Mouse (Mus musculus): Measurements from ENCODE around the gene Desi2. TPM values are rescaled to one million over a fixed set of nuclear protein-coding genes. Genes with fewer than 3 reads are reported as not detected.
"Not testable (repeated sequence)": the region's sequence is repeated elsewhere in the genome, so short reads cannot be mapped to it uniquely, and the experiment has no call there.

Desi2 gene
- polyA plus RNA-seq, 1 experiment from 2014 or later, result 23.9 TPM

DNA sequence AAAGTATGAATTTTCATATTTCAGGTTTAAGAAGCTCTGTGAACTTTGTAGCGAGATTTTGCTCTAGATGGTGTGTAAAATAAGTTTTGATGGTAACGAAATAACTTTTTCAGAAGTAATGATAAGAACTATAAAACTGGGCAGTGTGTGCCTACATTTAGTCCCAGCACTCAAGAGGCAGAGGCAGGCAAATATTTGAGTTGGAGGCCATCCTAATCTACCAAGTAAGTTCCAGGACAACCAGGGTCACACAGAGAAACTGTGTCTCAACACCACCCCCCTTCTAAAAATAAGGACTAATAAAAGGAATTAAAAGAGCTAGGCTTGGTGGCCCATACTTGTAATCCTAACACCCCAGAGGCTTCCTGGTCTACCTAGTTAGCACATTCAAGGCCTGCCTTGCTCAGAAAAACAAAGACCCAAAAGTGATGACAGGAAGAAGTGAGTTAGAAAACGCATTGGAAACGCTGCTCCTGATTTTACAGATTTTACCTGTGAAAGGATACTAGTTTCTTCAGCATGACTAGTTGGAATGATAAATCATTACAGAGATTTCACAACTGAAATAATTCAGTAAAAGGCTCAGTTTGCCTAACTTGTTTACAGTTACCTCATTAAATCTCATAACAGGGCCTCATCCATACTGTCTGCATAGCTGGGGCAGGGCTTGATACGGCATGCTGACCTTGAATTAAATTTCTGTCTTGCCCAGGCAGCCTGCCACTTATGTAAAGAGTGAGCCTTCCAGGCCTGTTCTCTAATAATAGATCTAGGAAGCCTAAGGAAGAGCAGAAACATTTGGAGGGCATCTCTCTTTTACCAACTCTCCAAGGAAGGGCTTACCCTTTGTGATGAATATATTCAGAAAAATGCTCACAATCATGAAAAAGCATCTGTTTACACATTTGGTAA lies 32.2 kb downstream of the Desi2 start:
- H3K27me3 ChIP-seq, result no peaks in the 10 kb centered on the region
- H3K9ac ChIP-seq, result no peak overlapping the region
- H3K4me1 ChIP-seq, result no peaks in the 10 kb centered on the region
- peaks cover 2% of the 10 kb centered on the region; the same call in 1 of the 2 replicates for H3K36me3 ChIP-seq
- no peak overlapping the region for H3K4me3 ChIP-seq
- peaks cover under 1% of the 10 kb centered on the region; the same call in 1 of the 2 replicates for H3K9me3 ChIP-seq
- H3K27ac ChIP-seq, result no peak overlapping the region
- 75% methylated on average over 5 of the region's 5 CpGs for WGBS
- no peak for ATAC-seq (ENCODE audit: low FRiP score, low read depth)
- H3K4me2 ChIP-seq (replicated peaks), result no peak overlapping the region

- not testable (repeated sequence) for H3K9ac ChIP-seq; H3K4me1 ChIP-seq; ATAC-seq (ENCODE audit: low FRiP score, low read depth); H3K4me3 ChIP-seq; H3K27ac ChIP-seq; H3K4me2 ChIP-seq (replicated peaks); H3K27me3 ChIP-seq
- H3K36me3 ChIP-seq, result peaks cover 49% of the 10 kb centered on the region
- WGBS, result 94% methylated on average over 4 of the region's 4 CpGs
- H3K9me3 ChIP-seq, result peaks cover 29% of the 10 kb centered on the region
Observed at GRCm38 (mm10) chr1:178228888-178229287, 41.7 kb downstream of the Desi2 start.

GRCm38 (mm10) chr1:178234109-178234508 lies 46.9 kb downstream of the Desi2 start:
- Histone ChIP-seq H3K9ac (no peak overlapping the region), H3K4me2 (replicated peaks) (no peak overlapping the region), H3K9me3 (no peaks in the 10 kb centered on the region; the same call in 1 of the 2 replicates), H3K27me3 (no peaks in the 10 kb centered on the region), H3K4me1 (no peaks in the 10 kb centered on the region), H3K36me3 (peaks cover 6% of the 10 kb centered on the region), H3K4me3 (no peak overlapping the region), H3K27ac (no peak overlapping the region)
- WGBS, result 86% methylated on average over 3 of the region's 3 CpGs
- ATAC-seq (ENCODE audit: low FRiP score, low read depth), result no peak

DNA sequence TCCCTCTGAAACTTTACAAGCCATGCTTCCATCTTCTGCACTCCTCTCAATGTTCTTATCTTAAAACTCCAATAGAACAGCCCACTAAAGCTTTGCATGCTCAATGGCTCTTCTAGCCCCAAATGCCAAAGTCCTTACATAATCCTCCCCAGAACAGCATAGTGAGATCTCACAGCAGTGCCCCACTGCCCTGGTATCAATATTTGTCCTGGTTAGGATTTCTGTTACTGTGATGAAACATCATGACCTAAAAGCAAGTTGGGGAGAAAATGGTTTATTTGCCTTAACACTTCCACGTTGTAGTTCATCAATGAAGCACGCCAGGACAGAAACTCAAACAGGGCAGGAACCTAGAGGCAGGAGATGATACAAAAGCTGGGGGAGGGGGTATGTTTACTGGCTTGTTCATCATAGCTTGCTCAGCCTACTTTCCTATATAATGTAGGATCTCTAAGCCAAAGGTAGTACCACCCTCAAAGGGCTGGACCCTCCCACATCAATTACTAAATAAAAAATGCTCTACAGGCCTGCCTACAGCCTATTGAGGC lies 48.8 kb downstream of the Desi2 start:
- Histone ChIP-seq H3K27ac (no peak overlapping the region), H3K4me3 (no peak overlapping the region), H3K36me3 (peaks cover 8% of the 10 kb centered on the region), H3K9me3 (no peaks in the 10 kb centered on the region), H3K9ac (no peak overlapping the region), H3K4me1 (no peaks in the 10 kb centered on the region), H3K27me3 (no peaks in the 10 kb centered on the region), H3K4me2 (replicated peaks) (no peak overlapping the region)
- 79% methylated on average over 2 of the region's 2 CpGs for WGBS
- ATAC-seq (ENCODE audit: low FRiP score, low read depth), result no peak

- Histone ChIP-seq H3K27ac (no peak overlapping the region), H3K27me3 (no peaks in the 10 kb centered on the region), H3K9me3 (no peaks in the 10 kb centered on the region), H3K4me1 (no peaks in the 10 kb centered on the region), H3K36me3 (peaks cover 10% of the 10 kb centered on the region), H3K4me2 (replicated peaks) (no peak overlapping the region), H3K9ac (no peak overlapping the region), H3K4me3 (no peak overlapping the region)
- no peak for ATAC-seq (ENCODE audit: low FRiP score, low read depth)
- WGBS, result 91% methylated on average over 1 of the region's 1 CpGs
Observed at GRCm38 (mm10) chr1:178238676-178239075, 51.5 kb downstream of the Desi2 start.

DNA sequence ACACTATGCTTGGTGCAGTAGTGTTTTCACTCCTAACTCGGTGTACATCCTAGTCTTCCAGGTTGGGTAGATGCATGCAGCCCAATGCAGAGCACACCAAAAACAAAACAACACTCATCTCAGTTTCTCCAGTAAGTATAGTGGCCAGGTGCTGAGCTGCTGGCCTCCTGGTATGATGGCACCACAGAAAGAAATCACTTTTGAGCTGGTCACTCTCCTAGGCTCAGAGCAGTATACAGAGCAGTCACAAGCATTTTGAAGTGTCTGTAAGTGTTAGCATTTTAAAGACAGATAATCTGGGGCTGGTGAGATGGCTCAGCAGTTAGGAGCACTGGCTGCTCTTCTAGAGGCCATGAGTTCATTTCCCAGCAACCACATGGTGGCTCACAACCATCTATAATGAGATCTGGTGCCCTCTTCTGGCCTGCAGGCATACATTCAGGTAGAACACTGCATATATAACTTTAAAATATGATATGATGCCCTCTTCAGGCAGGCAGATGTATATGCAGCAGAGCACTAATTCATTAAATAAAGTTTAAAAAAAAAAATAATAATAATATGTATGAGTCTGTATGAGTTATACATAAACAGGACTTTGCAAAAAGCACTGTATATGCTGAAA lies 54.8 kb downstream of the Desi2 start:
- H3K27me3 ChIP-seq, result no peaks in the 10 kb centered on the region

DNA sequence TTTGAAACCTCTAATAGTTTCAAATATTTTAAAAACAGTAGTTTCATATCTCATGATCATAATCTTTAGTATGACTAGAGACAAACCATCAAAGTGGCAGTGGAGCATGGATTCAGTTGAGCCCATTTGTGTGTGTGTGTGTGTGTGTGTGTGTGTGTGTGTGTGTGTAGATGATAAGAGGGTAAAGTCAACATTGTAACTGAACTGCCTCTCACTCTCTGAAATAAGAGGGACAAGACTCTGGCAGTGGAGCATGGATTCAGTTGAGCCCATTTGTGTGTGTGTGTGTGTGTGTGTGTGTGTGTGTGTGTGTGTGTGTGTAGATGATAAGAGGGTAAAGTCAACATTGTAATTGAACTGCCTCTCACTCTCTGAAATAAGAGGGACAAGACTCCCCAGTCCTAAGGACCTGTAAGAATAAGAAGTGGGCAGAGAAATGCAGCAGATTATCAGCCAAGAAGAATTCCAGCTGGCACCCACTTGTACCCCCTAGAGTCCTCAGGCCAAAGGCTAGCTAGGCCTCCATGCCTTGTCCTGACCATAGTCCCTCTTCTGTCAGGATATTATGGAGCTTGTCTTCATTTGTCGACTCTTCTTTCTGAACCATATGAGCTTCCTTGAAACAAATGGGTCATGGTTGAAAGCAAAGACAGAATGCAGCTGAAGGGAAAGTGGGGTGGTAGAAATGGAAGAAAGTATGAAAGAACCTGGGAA lies 61.0 kb downstream of the Desi2 start:
- no peak overlapping the region for H3K4me3 ChIP-seq
- H3K9me3 ChIP-seq, result 0 out of 2 replicates have a peak, but pooled peaks cover 3% of the 10 kb centered on the region
- H3K9ac ChIP-seq, result no peak overlapping the region
- no peaks in the 10 kb centered on the region for H3K4me1 ChIP-seq
- 100% methylated on average over 1 of the region's 1 CpGs for WGBS
- ATAC-seq (ENCODE audit: low FRiP score, low read depth), result no peak
- no peak overlapping the region for H3K27ac ChIP-seq
- no peaks in the 10 kb centered on the region for H3K27me3 ChIP-seq
- peaks cover 34% of the 10 kb centered on the region for H3K36me3 ChIP-seq
- no peak overlapping the region for H3K4me2 ChIP-seq (replicated peaks)

More for the DNA sequence above, 54.8 kb downstream of the Desi2 start:
- Histone ChIP-seq H3K4me2 (replicated peaks) (no peak overlapping the region), H3K4me1 (no peaks in the 10 kb centered on the region), H3K36me3 (peaks cover 29% of the 10 kb centered on the region), H3K9me3 (0 out of 2 replicates have a peak, but pooled peaks cover 3% of the 10 kb centered on the region), H3K27ac (no peak overlapping the region), H3K9ac (no peak overlapping the region), H3K4me3 (no peak overlapping the region)
- ATAC-seq (ENCODE audit: low FRiP score, low read depth), result no peak
- WGBS, result 91% methylated on average over 1 of the region's 1 CpGs

- Histone ChIP-seq H3K4me2 (replicated peaks) (no peak overlapping the region), H3K27ac (no peak overlapping the region), H3K27me3 (no peaks in the 10 kb centered on the region), H3K4me1 (no peaks in the 10 kb centered on the region), H3K9me3 (no peaks in the 10 kb centered on the region), H3K4me3 (no peak overlapping the region), H3K36me3 (peaks cover 15% of the 10 kb centered on the region), H3K9ac (no peak overlapping the region)
- WGBS, result 86% methylated on average over 4 of the region's 4 CpGs
- ATAC-seq (ENCODE audit: low FRiP score, low read depth), result no peak
Observed at GRCm38 (mm10) chr1:178254598-178254997, 67.4 kb downstream of the Desi2 start.

DNA sequence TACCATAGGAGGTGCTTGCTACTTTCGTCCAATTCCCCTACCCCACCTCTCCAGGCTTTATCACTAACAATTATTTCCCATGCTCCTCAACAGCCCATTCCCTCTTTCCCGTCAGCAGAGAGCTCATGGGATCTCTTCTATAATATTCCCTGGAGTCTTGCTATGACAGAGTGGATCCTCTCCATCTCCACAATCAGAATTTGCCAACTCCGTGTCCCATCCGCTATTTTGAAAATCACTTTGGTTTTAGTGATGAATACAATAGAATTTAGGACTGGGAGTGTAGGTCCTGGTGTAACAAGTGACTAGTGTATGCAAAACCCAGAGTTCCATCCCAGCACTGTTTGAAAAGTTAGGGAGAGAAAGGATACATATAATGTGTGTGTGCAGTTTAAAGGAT lies 69.1 kb downstream of the Desi2 start:
- ATAC-seq (ENCODE audit: low FRiP score, low read depth), result no peak
- peaks cover 6% of the 10 kb centered on the region for H3K36me3 ChIP-seq
- no peak overlapping the region for H3K9ac ChIP-seq
- no peak overlapping the region for H3K4me2 ChIP-seq (replicated peaks)
- H3K27ac ChIP-seq, result no peak overlapping the region
- no peaks in the 10 kb centered on the region for H3K4me1 ChIP-seq
- WGBS, result 94% methylated on average over 4 of the region's 4 CpGs
- H3K4me3 ChIP-seq, result no peak overlapping the region
- no peaks in the 10 kb centered on the region for H3K27me3 ChIP-seq
- H3K9me3 ChIP-seq, result no peaks in the 10 kb centered on the region

- Histone ChIP-seq H3K27ac (no peak overlapping the region), H3K36me3 (peaks cover 6% of the 10 kb centered on the region), H3K4me2 (replicated peaks) (no peak overlapping the region), H3K4me1 (no peaks in the 10 kb centered on the region), H3K4me3 (no peak overlapping the region), H3K9me3 (no peaks in the 10 kb centered on the region), H3K9ac (no peak overlapping the region), H3K27me3 (no peaks in the 10 kb centered on the region)
- WGBS, result 87% methylated on average over 2 of the region's 2 CpGs
- no peak for ATAC-seq (ENCODE audit: low FRiP score, low read depth)
Observed at GRCm38 (mm10) chr1:178258821-178259220, 71.6 kb downstream of the Desi2 start.

DNA sequence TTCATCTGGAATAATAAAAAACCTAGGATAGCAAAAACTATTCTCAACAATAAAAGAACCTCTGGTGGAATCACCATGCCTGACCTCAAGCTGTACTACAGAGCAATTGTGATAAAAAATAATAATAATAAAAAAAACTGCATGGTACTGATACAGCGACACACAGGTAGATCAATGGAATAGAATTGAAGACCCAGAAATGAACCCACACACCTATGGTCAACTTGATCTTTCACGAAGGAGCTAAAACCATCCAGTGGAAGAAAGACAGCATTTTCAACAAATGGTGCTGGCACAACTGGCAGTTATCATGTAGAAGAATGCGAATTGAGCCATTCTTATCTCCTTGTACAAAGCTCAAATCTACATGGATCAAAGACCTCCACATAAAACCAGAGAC lies 78.2 kb downstream of the Desi2 start:
- H3K4me3 ChIP-seq; H3K36me3 ChIP-seq; H3K27me3 ChIP-seq; H3K4me1 ChIP-seq; H3K27ac ChIP-seq; H3K9ac ChIP-seq; H3K9me3 ChIP-seq; H3K4me2 ChIP-seq (replicated peaks); ATAC-seq (ENCODE audit: low FRiP score, low read depth): not testable (repeated sequence)
- WGBS, result 93% methylated on average over 3 of the region's 3 CpGs

DNA sequence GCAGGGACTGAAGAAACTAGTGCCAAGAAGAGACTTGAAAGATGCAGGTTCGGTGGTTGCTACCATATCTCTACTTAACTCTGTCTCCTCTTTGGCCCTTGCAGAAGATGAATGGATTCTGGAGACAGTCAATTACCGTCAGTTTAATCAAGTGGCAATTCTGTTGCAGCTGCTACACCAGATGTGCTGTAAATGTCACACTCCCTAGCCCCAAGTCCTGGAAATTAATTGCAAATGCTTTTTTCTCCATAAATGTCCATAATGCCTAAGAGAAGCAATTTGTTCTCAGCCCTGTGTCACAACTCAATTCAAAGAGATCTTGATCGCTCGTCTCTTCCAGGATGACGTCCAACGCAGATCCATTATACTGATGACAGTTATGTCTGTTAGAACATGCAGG lies 83.4 kb downstream of the Desi2 start:
- Histone ChIP-seq H3K4me2 (replicated peaks) (no peak overlapping the region), H3K4me1 (no peaks in the 10 kb centered on the region), H3K4me3 (no peak overlapping the region), H3K27ac (no peak overlapping the region), H3K36me3 (no peaks in the 10 kb centered on the region), H3K27me3 (no peaks in the 10 kb centered on the region), H3K9ac (no peak overlapping the region), H3K9me3 (no peaks in the 10 kb centered on the region)
- ATAC-seq (ENCODE audit: low FRiP score, low read depth), result no peak
- 30% methylated on average over 6 of the region's 6 CpGs for WGBS

All from limb, embryonic 13.5 days (tissue).